Mouse (Mus musculus) E14TG2a.4 (cell line): ENCODE measurements at regions not wholly inside any gene's neighbourhood (a gene's known extent, or its start where the extent isn't known, plus 50 kb on each side); places are given as distances from the start of the nearest gene placed in this dataset.

Source experiments
- CTCF ChIP-seq: conservative IDR thresholded peaks from 2 replicates; pipeline ENCODE4 v1.5.1; 2014; ENCODE audit warnings: low read length
- POU5F1 ChIP-seq: IDR thresholded peaks from 2 replicates; pipeline ENCODE4 v1.6.1; 2014; ENCODE audit warnings: low read length, borderline replicate concordance

DNA sequence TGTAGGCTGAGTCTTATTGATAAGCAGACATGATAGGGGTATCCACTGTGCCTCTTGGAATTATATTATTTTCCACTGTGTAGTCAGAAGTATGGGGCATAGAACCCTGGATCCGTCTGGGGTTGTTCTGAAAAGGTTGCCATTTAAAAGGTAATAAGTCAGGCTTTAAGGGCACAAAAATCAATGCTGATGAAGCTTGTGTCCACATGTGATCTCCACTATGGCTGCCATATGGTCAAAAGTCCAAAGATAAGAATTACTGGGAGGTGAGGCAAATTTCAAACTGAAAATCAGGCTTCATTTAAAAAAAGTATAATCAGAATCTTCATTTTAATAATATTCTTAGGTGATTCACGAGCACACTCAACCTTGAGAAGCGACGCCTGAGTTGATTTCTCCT, 760.2 kb downstream of the Inhba start:
- TF ChIP-seq CTCF (no peak), POU5F1 (no peak)
